Mouse (Mus musculus): ENCODE measurements around the gene Golga7b.
A peak's percentile ranks its signal among the peaks of the same experiment; 100 is the strongest.

The Golga7b gene

DNA sequence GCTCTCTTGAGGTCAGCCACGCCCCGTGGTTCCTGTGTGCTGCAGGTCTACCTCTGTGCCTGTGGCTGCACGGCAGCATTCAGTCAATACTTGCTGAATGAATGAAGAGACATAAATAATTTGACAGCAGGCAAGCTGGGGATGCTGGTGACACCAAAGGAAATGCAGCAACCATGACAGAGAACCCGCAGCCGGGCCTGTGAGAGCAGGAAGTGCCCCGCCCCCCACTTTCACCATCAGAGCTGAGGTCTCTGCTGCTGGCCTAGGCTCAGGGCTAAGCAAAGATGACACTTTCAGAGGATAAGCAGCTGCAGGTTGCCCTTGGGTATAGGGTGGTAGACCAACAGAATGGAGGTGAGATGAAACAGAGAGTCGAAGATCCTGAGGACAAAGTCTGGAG lies 58.8 kb downstream of the Golga7b start:
- peak; percentile 62 to 65 for DNase-seq

GRCm38 (mm10) chr19:42307019-42307418 lies 59.6 kb downstream of the Golga7b start:
- DNase-seq, result peak in 1 of 2 experiments; percentile 14

DNA sequence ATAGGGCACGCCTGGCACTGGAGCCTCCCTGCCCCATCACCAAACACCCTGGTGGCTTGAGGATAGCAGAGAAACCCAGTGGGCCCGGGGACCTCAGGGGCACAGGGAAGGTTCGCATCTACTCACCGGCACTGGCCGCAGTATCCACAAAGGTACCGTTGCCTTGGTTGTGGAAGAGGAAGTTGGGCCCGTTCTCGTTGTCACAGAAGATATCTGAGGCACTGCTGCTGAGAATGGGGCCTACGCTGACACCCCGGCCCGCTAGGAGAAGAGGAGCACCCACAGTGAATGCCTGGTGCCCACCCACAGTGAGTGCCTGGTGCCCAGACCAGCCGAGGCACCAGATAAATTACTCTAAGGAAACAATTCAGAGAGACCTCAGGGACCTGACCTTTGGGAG lies 61.6 kb downstream of the Golga7b start:
- DNase-seq, result no peak

GRCm38 (mm10) chr19:42311332-42311731 lies 64.0 kb downstream of the Golga7b start:
- no peak for DNase-seq

- DNase-seq, result no peak
Observed at GRCm38 (mm10) chr19:42312191-42312590, 64.8 kb downstream of the Golga7b start.

- DNase-seq, result no peak
Observed at GRCm38 (mm10) chr19:42315070-42315679, 67.8 kb downstream of the Golga7b start.

- peak; percentile 40 to 49 for DNase-seq
Observed at GRCm38 (mm10) chr19:42315914-42316313, 68.5 kb downstream of the Golga7b start.

- no peak for DNase-seq
Observed at GRCm38 (mm10) chr19:42316525-42316924, 69.2 kb downstream of the Golga7b start.

DNA sequence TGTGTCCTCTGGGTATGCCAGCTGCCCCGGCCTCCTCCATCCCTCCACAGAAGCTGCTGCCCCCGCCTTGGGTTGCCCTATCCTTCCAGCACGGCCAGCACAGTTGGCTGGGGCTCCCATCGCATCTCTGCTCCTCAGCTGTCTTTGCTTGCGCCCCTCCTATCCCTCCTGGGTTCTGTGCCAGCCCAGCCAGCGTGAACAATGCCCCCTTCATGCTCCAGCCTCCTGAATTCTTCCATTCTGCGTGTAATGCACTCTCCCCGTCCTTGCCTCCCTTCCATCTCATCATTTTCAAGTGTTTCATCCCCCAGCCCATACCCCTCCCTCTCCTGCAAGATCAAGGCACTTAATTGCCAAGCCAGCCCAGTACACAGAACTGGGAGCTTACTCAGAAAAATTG lies 69.6 kb downstream of the Golga7b start:
- DNase-seq, result no peak

DNA sequence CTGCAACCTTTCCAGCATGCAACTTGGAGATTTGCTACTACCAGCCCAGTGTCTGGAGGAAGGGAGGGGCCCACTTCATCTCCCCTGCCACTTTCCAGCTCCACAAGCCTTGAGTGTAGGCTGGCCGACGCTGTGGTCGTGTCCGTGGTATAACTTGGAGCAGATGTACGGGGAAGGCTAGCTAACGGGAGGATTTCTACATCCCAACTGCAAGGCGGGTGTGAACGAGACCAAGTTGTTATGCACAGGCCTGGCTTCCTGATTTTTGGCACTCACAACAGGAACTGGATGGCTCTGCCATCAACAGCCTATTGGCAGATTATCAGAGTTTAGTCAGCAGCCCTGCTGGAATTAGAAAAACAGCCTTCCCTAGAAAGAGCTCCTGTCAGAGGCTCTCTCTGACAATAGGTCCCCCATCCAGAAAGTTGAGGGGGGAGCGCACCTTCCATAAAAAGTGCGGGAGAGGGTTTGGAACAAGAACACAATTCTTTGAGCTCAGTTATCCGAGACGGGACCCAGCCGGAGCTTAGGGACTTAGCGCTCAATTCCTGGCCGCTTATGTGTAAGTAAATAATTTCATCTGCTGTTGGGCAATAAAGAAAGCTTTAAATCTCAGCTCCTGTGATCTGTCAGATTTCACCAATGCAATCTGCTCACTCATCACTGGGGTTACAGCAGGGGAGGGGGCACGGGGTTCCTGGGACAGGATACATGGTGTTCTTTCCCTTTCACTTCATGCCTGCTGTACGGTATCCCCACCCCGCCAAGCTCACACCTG lies 70.5 kb downstream of the Golga7b start:
- no peak for DNase-seq

Measured in thymus, postnatal 36 days (tissue).